Mouse (Mus musculus): ENCODE results near the gene Cyp8b1.
A peak's percentile ranks its signal among the peaks of the same experiment; 100 is the strongest.

Cyp8b1 gene

GRCm38 (mm10) chr9:121916102-121916501, at the start of gene Cyp8b1:
Cyp8b1 (minus strand) TSS chr9:121916305.
- no peak for DNase-seq

- DNase-seq, result no peak
Measured at GRCm38 (mm10) chr9:121964941-121965340, 48.8 kb upstream of the Cyp8b1 start.

DNA sequence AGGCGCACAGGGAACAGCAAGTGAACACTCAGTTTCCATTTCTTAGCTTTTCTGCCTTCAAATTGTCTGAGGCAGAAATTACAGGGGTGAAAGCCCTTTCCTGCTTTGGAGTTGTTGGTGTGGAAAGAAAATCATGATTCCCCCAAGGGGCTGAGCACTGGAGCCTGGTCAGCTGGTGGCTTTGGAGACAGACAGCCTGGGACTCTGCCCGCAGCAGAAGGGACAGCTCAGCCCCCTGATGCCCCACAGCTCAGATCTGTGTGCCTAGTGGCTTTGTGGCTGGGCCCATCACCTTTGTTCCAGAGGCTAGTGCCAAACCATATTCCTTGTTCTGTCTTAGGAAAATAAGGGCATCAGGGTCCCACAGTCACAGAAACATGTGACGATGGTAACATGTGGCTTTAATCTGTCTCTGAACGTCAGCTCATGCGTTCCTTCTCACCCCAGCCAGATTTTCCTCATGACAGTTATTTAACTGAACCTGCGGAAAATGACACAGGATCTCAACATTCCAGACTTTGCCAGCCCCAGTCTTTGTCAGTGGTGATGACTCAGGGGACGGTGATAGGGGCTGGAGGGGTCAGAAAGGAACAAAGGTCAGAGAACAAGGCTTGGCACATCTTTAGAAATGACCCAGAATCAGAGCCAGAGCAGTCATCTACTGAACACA, 44.0 kb upstream of the Cyp8b1 start:
- DNase-seq, result no peak

GRCm38 (mm10) chr9:121952596-121952995, 36.5 kb upstream of the Cyp8b1 start:
- no peak for DNase-seq

DNA sequence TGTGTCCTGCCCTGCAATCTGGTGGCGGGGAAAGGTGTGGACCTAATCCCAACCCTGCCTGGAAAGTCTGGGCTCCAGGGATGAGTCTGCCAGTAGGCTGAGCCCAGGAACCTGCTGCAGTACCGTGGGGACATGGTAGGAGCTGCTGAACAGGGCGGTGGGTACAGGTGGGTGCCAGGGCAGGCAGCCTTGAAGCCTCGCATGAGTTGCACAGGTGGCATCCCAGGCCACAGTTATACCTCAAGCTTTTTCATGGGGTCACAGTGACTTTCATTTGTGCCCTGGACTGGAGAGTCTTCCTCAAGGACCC, 35.0 kb upstream of the Cyp8b1 start:
- no peak for DNase-seq

GRCm38 (mm10) chr9:121950418-121951113, 34.5 kb upstream of the Cyp8b1 start, which contains the start of gene Fam198a:
Fam198a (plus strand) TSS chr9:121950988.
- DNase-seq, result no peak

- no peak for DNase-seq
Measured at GRCm38 (mm10) chr9:121948431-121948830, 32.3 kb upstream of the Cyp8b1 start.

- peak in 1 of 2 experiments; percentile 11 for DNase-seq
Measured at GRCm38 (mm10) chr9:121947784-121948183, 31.7 kb upstream of the Cyp8b1 start.

DNA sequence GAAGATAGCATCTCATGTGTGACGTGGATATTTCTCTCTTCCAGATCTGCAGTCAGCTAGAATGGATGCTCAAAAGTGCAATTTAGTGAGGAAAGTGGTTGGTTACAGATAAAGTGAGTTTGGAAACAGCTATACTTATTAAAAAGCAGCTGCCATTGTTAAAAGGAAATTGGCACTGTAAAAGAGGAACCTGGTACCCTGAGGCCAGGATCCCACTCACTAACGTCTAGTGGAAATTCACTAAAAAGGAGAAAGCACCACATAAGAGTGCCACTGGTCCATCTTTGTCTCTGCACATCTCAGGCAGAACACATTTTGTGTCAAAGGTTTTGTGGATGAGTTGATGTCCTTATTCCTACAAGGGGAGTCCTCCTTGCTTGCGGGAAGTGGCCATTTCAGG, 27.5 kb upstream of the Cyp8b1 start:
- no peak for DNase-seq

- DNase-seq, result no peak
Measured at GRCm38 (mm10) chr9:121943005-121943404, 26.9 kb upstream of the Cyp8b1 start.

DNA sequence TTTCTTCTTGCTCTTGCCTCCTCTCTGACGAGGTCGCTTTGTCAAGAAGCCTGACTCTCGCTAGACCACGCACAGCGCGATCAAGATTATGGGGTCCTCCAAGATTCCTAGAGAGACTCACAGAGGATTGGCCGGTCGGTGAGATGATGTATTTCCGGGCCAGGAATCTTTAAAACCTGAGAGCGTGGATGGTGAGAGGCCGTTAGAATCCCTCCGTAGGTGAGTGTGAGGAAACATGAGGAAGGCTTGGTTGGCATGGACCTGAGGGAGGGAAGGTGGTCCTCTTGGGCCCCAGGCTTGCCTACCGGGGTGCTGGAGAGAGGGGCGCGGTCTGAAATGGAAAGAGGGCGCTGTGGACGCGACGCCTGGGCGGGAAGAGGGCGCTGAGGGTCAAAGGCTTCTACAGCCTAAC, 21.8 kb upstream of the Cyp8b1 start:
- DNase-seq, result peak in 1 of 2 experiments; percentile 14

DNA sequence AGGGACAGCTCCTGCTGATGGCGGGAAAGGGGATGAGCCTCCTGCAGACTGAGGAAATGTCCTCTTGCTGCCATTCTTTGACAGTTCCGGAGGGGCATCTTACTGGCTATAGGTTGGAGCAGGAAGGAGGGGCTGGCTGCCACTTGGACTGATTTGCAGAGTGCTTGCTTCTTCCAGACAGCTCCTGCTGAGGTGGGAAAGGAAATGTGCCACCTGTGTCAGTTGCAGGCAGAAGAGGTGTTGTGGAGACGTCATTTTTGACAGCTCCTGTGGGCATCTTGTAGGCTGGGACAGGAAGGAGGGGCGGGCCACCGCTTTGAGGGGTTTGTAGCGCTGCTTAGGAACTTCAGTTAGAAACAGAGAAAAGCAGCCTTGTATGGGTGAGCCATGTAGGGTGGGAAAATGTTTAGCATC, 21.4 kb upstream of the Cyp8b1 start:
- peak; percentile 42 to 49 for DNase-seq

- DNase-seq, result no peak
Measured at GRCm38 (mm10) chr9:121936952-121937351, 20.8 kb upstream of the Cyp8b1 start.

GRCm38 (mm10) chr9:121934856-121935255, 18.8 kb upstream of the Cyp8b1 start:
- no peak for DNase-seq

- peak; percentile 44 to 52 for DNase-seq
Measured at GRCm38 (mm10) chr9:121928498-121928897, 12.4 kb upstream of the Cyp8b1 start.

GRCm38 (mm10) chr9:121927721-121928120, 11.6 kb upstream of the Cyp8b1 start:
- DNase-seq, result no peak

GRCm38 (mm10) chr9:121926634-121927405, 10.7 kb upstream of the Cyp8b1 start:
- DNase-seq, result no peak

DNA sequence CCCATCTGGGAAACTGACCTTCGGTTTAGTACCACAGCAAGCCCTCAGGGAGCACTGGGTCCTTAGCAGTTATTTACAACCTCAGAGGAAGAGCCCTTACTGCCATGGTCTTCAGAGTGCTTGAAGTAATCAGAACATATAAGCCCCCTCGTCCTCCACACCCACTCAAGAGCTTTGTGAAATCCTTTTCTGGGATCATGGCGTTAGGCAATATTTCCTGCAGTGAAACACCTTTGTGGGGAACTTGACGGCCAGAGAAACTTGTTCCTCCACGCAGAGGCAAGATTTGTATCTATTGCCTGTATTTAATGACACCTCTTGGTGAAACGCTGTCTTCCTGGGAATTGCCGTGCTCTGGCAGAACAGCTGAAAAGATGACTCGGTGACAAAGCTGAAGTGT, 9.9 kb upstream of the Cyp8b1 start:
- no peak for DNase-seq

- no peak for DNase-seq
Measured at GRCm38 (mm10) chr9:121924901-121925560, 8.9 kb upstream of the Cyp8b1 start.

GRCm38 (mm10) chr9:121923906-121924305, 7.8 kb upstream of the Cyp8b1 start:
- DNase-seq, result no peak

GRCm38 (mm10) chr9:121923443-121923842, 7.3 kb upstream of the Cyp8b1 start:
- DNase-seq, result no peak

- DNase-seq, result no peak
Measured at GRCm38 (mm10) chr9:121919027-121919501, 3.0 kb upstream of the Cyp8b1 start.

DNA sequence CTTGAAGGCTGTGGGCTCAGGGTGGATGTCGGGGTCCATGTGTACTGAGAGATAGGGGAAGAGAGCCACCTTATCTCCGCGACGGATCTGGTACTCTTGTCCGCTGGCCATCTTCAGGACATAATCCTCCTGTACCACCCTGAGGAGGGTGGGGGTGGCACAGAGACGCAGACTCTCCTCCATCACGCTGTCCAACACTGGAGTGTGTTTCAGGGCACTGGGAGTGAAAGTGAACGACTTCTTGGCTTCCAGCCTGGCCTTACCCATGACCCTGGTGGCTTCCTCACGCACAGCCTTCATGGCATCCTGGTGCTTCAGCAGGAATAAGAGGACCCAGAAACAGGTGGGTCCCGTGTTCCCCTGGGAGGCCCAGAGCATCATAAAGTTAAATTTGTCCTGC, 1.0 kb downstream of the Cyp8b1 start:
- no peak for DNase-seq

All from thymus, postnatal 36 days (tissue).